Mouse (Mus musculus): Measurements from ENCODE around the gene Muc5b. TPM values are rescaled to one million over a fixed set of nuclear protein-coding genes. Genes with fewer than 3 reads are reported as not detected.
"Not testable (repeated sequence)": the region's sequence is repeated elsewhere in the genome, so short reads cannot be mapped to it uniquely, and the experiment has no call there.

Gene Muc5b
- polyA plus RNA-seq (2014; fragmentation: Nextera tagmentation; extraction: Ambion mirVana): 0.03 TPM in 1 of 2 replicates, not detected in the other

DNA sequence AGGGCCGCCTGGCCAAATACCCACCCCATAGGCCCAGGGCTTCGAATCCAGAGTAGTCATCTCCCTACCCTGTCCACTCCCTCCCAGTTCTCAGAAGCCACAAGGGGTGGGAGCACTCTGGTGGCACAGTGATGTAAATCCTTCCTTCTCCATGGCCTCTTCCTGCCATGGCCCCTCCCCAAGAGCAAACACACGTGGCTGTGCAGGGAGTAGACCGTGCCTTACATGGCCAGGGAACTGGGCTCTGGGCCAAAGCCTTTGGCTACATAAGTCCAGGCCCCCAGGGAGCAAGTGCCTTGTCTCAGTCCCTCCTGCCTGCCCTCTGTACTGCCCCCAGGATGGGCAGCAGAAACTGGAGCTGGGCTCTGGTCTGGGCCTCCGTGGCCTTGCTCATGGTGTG is at the start of gene Muc5b:
Gene Muc5b, plus strand, starts transcription at position 292 of the 400 bp plus-strand sequence.
- no peak within 1 kb of the TSS for H3K9ac ChIP-seq (ENCODE audit: low read length)
- H3K27me3 ChIP-seq (ENCODE audit: control insufficient read depth, insufficient read depth, low read length): no peaks in the 10 kb centered on the region
- 71% methylated on average over 5 of the region's 5 CpGs for WGBS
- DNase-seq (ENCODE audit: low spot score) (no peak), ATAC-seq (replicated peaks; ENCODE audit: low FRiP score) (no peak)
- no peak within 1 kb of the TSS for H3K4me2 ChIP-seq (ENCODE audit: low read depth, low read length, severe bottlenecking)
- H3K27ac ChIP-seq (ENCODE audit: low read depth, low read length): no peak within 1 kb of the TSS
- H3K4me3 ChIP-seq (ENCODE audit: low read depth, low read length): no peak within 1 kb of the TSS
- no peaks in the 10 kb centered on the region for H3K4me1 ChIP-seq (replicated peaks; ENCODE audit: control insufficient read depth, insufficient read depth, low read length)
- H3K36me3 ChIP-seq (ENCODE audit: control insufficient read depth, insufficient read depth, low read length): no peaks in the 10 kb centered on the region
- H3K9me3 ChIP-seq (ENCODE audit: control insufficient read depth, low read length): no peaks in the 10 kb centered on the region

GRCm38 (mm10) chr7:141794251-141794650 is 44.6 kb upstream of the Muc5b start:
- H3K27me3 ChIP-seq (ENCODE audit: control insufficient read depth, insufficient read depth, low read length): no peaks in the 10 kb centered on the region
- H3K4me1 ChIP-seq (replicated peaks; ENCODE audit: control insufficient read depth, insufficient read depth, low read length): no peaks in the 10 kb centered on the region
- no peaks in the 10 kb centered on the region; the same call in 1 of the 2 replicates for H3K9me3 ChIP-seq (ENCODE audit: control insufficient read depth, low read length)
- H3K27ac ChIP-seq (ENCODE audit: low read depth, low read length): no peak overlapping the region
- no peak overlapping the region for H3K9ac ChIP-seq (ENCODE audit: low read length)
- H3K4me2 ChIP-seq (ENCODE audit: low read depth, low read length, severe bottlenecking): no peak overlapping the region
- WGBS: 94% methylated on average over 1 of the region's 1 CpGs
- ATAC-seq (replicated peaks; ENCODE audit: low FRiP score) (no peak), DNase-seq (ENCODE audit: low spot score) (no peak)
- H3K4me3 ChIP-seq (ENCODE audit: low read depth, low read length): no peak overlapping the region
- H3K36me3 ChIP-seq (ENCODE audit: control insufficient read depth, insufficient read depth, low read length): no peaks in the 10 kb centered on the region

DNA sequence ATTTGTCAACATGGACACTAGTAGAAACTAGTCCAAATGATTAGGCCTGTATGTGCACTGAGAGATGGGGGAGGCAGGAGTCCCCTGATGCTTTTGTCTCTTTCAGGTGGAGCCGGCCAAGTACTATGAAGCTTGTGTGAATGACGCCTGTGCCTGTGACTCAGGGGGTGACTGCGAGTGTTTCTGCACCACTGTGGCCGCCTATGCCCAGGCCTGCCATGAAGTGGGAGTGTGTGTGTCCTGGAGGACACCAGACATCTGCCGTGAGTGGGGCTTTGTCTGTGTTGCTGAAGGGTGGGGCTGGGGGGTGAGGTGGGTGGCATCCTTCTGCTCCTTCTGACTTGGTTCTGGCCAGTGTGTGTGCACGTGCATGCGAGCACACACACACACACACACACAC is 35.7 kb upstream of the Muc5b start:
- Histone ChIP-seq H3K9ac (ENCODE audit: low read length) (no peak overlapping the region), H3K4me2 (ENCODE audit: low read depth, low read length, severe bottlenecking) (no peak overlapping the region), H3K36me3 (ENCODE audit: control insufficient read depth, insufficient read depth, low read length) (no peaks in the 10 kb centered on the region), H3K27ac (ENCODE audit: low read depth, low read length) (no peak overlapping the region), H3K4me1 (replicated peaks; ENCODE audit: control insufficient read depth, insufficient read depth, low read length) (no peaks in the 10 kb centered on the region), H3K4me3 (ENCODE audit: low read depth, low read length) (no peak overlapping the region), H3K27me3 (ENCODE audit: control insufficient read depth, insufficient read depth, low read length) (no peaks in the 10 kb centered on the region), H3K9me3 (ENCODE audit: control insufficient read depth, low read length) (no peaks in the 10 kb centered on the region)
- DNase-seq (ENCODE audit: low spot score) (no peak), ATAC-seq (replicated peaks; ENCODE audit: low FRiP score) (no peak)
- 87% methylated on average over 7 of the region's 7 CpGs for WGBS

GRCm38 (mm10) chr7:141805384-141805783 is 33.5 kb upstream of the Muc5b start:
- no peaks in the 10 kb centered on the region for H3K9me3 ChIP-seq (ENCODE audit: control insufficient read depth, low read length)
- H3K4me2 ChIP-seq (ENCODE audit: low read depth, low read length, severe bottlenecking): no peak overlapping the region
- no peaks in the 10 kb centered on the region for H3K27me3 ChIP-seq (ENCODE audit: control insufficient read depth, insufficient read depth, low read length)
- H3K9ac ChIP-seq (ENCODE audit: low read length): no peak overlapping the region
- H3K4me3 ChIP-seq (ENCODE audit: low read depth, low read length): no peak overlapping the region
- H3K36me3 ChIP-seq (ENCODE audit: control insufficient read depth, insufficient read depth, low read length): no peaks in the 10 kb centered on the region
- H3K27ac ChIP-seq (ENCODE audit: low read depth, low read length): no peak overlapping the region
- ATAC-seq (replicated peaks; ENCODE audit: low FRiP score) (no peak), DNase-seq (ENCODE audit: low spot score) (no peak)
- no peaks in the 10 kb centered on the region for H3K4me1 ChIP-seq (replicated peaks; ENCODE audit: control insufficient read depth, insufficient read depth, low read length)
- WGBS: 91% methylated on average over 7 of the region's 7 CpGs

GRCm38 (mm10) chr7:141807823-141808222 is 31.0 kb upstream of the Muc5b start:
- not testable (repeated sequence) for H3K4me2 ChIP-seq (ENCODE audit: low read depth, low read length, severe bottlenecking); H3K9me3 ChIP-seq (ENCODE audit: control insufficient read depth, low read length); ATAC-seq (replicated peaks; ENCODE audit: low FRiP score); H3K4me1 ChIP-seq (replicated peaks; ENCODE audit: control insufficient read depth, insufficient read depth, low read length); DNase-seq (ENCODE audit: low spot score); H3K9ac ChIP-seq (ENCODE audit: low read length); H3K27ac ChIP-seq (ENCODE audit: low read depth, low read length); H3K4me3 ChIP-seq (ENCODE audit: low read depth, low read length); H3K36me3 ChIP-seq (ENCODE audit: control insufficient read depth, insufficient read depth, low read length); H3K27me3 ChIP-seq (ENCODE audit: control insufficient read depth, insufficient read depth, low read length)
- no CpG with 5 or more reads among the region's 4 CpGs for whole genome bisulfite sequencing

- H3K9ac ChIP-seq (ENCODE audit: low read length); H3K36me3 ChIP-seq (ENCODE audit: control insufficient read depth, insufficient read depth, low read length); H3K9me3 ChIP-seq (ENCODE audit: control insufficient read depth, low read length); H3K4me1 ChIP-seq (replicated peaks; ENCODE audit: control insufficient read depth, insufficient read depth, low read length); H3K4me3 ChIP-seq (ENCODE audit: low read depth, low read length); DNase-seq (ENCODE audit: low spot score); H3K27me3 ChIP-seq (ENCODE audit: control insufficient read depth, insufficient read depth, low read length); ATAC-seq (replicated peaks; ENCODE audit: low FRiP score); H3K27ac ChIP-seq (ENCODE audit: low read depth, low read length); H3K4me2 ChIP-seq (ENCODE audit: low read depth, low read length, severe bottlenecking): not testable (repeated sequence)
- WGBS: no CpG with 5 or more reads among the region's 4 CpGs
Measured at GRCm38 (mm10) chr7:141809933-141810332, 28.9 kb upstream of the Muc5b start.

- DNase-seq (ENCODE audit: low spot score): no peak
- no peaks in the 10 kb centered on the region for H3K9me3 ChIP-seq (ENCODE audit: control insufficient read depth, low read length)
- no peaks in the 10 kb centered on the region for H3K36me3 ChIP-seq (ENCODE audit: control insufficient read depth, insufficient read depth, low read length)
- ATAC-seq (replicated peaks; ENCODE audit: low FRiP score): no peak
- no peak overlapping the region for H3K27ac ChIP-seq (ENCODE audit: low read depth, low read length)
- WGBS: 85% methylated on average over 4 of the region's 4 CpGs
- H3K9ac ChIP-seq (ENCODE audit: low read length): no peak overlapping the region
- H3K4me2 ChIP-seq (ENCODE audit: low read depth, low read length, severe bottlenecking): no peak overlapping the region
- 0 out of 2 replicates have a peak, but pooled peaks cover 2% of the 10 kb centered on the region for H3K4me1 ChIP-seq (replicated peaks; ENCODE audit: control insufficient read depth, insufficient read depth, low read length)
- H3K4me3 ChIP-seq (ENCODE audit: low read depth, low read length): no peak overlapping the region
- H3K27me3 ChIP-seq (ENCODE audit: control insufficient read depth, insufficient read depth, low read length): no peaks in the 10 kb centered on the region
Measured at GRCm38 (mm10) chr7:141813321-141813720, 25.5 kb upstream of the Muc5b start.

- Histone ChIP-seq H3K4me2 (ENCODE audit: low read depth, low read length, severe bottlenecking) (no peak overlapping the region), H3K9ac (ENCODE audit: low read length) (no peak overlapping the region), H3K27ac (ENCODE audit: low read depth, low read length) (no peak overlapping the region), H3K4me1 (replicated peaks; ENCODE audit: control insufficient read depth, insufficient read depth, low read length) (0 out of 2 replicates have a peak, but pooled peaks cover 2% of the 10 kb centered on the region), H3K9me3 (ENCODE audit: control insufficient read depth, low read length) (no peaks in the 10 kb centered on the region), H3K27me3 (ENCODE audit: control insufficient read depth, insufficient read depth, low read length) (no peaks in the 10 kb centered on the region), H3K4me3 (ENCODE audit: low read depth, low read length) (no peak overlapping the region), H3K36me3 (ENCODE audit: control insufficient read depth, insufficient read depth, low read length) (no peaks in the 10 kb centered on the region)
- DNase-seq (ENCODE audit: low spot score): no peak
- ATAC-seq (replicated peaks; ENCODE audit: low FRiP score): no peak
- WGBS: 82% methylated on average over 4 of the region's 4 CpGs
Measured at GRCm38 (mm10) chr7:141815361-141815760, 23.5 kb upstream of the Muc5b start.

DNA sequence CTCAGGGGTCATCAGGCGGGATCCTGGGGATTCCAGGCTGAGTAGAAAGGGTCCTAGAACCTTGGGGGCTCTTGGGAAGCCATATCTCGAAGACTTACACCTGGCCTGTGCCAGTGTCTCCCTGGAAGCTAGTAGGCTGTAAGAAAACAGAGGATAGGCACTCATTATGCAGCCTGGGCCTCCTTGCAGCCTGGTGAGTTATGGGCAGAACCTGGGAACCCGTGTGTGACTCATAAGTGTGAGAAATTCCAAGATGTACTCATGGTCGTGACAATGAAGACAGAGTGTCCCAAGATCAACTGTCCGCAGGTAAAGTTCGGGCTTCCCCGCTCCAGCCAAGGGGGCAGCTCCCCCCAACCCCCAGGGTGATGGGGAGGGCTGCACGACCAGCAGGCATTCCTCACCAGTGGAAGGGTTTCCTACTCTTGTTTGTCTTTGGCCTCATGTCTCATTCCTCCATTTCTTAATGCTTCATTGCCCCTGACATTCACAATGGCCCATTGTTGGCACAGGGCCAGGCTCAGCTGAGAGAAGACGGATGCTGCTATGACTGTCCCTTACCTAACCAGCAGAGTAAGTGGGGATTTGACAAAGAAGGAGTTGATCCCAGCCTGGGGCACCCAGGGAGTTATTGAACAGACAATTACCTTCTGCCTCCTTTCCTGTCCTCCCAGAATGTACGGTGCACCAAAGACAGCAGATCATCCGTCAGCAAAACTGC is 21.4 kb upstream of the Muc5b start:
- no peaks in the 10 kb centered on the region for H3K27me3 ChIP-seq (ENCODE audit: control insufficient read depth, insufficient read depth, low read length)
- peak; percentile 65 for DNase-seq (ENCODE audit: low spot score)
- H3K9me3 ChIP-seq (ENCODE audit: control insufficient read depth, low read length): no peaks in the 10 kb centered on the region
- H3K36me3 ChIP-seq (ENCODE audit: control insufficient read depth, insufficient read depth, low read length): no peaks in the 10 kb centered on the region
- WGBS: 57% methylated on average over 11 of the region's 11 CpGs
- H3K4me3 ChIP-seq (ENCODE audit: low read depth, low read length): no peak overlapping the region
- no peak overlapping the region for H3K27ac ChIP-seq (ENCODE audit: low read depth, low read length)
- H3K4me2 ChIP-seq (ENCODE audit: low read depth, low read length, severe bottlenecking): no peak overlapping the region
- H3K4me1 ChIP-seq (replicated peaks; ENCODE audit: control insufficient read depth, insufficient read depth, low read length): 0 out of 2 replicates have a peak, but pooled peaks cover 2% of the 10 kb centered on the region
- no peak for ATAC-seq (replicated peaks; ENCODE audit: low FRiP score)
- H3K9ac ChIP-seq (ENCODE audit: low read length): no peak overlapping the region
